Mouse (Mus musculus) heart, adult 11 months (tissue): ENCODE data around the gene Cfap77.

Experiments
- DNase-seq: peaks from one replicate; pipeline ENCODE4 v3.0.0; 2022

The Cfap77 gene

DNA sequence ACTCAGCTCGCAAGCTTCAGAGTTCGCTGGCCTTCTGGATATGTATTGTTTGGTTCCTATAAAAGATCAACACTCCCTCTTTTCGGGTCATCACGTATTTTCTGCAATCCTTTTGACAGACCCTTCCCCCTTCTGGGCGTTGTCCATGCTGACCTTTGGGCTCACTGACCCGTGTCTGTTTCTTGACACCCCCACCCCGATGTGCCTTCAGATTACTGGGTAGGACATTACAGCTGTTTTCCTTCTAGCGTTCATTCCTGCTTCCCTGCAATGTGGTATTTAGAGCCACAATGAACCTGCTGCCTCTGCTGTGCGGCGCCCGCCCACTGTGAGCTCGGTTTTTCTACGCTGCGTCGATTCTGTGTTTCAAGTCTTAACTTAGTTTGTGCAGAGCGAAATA lies 8.7 kb downstream of the Cfap77 start:
- DNase-seq, result no peak

DNA sequence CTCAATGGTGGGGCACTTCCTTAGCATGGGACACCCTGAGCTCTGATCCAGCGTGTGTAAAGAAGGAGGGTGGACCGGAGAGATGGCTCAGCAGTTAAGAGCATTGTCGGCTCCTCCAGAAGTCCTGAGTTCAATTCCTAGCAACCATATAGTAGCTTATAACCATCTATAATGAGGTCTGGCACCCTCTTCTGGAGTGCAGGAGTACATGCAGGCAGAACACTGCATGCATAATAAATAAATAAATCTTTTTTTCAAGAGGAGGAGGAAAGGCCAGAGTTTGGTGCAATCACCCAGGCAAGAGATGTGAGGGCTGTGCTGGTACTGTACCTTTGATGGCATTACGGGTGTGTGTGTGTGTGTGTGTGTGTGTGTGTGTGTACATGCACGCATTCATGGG lies 12.7 kb downstream of the Cfap77 start:
- no peak for DNase-seq

DNA sequence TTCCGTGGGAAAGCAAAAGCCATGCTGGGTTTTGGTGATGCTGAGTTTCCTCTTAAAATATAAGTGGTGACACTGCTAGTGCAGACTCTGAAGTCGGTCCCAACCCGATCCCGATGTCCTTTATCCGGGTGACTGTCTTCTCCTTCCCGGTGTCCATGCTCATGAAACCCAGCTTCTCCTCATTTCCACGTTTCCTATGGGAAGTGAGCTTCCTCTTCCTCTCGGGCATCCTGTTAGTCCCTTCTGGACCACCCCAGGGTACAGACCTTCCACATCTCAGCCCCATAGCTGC lies 13.4 kb downstream of the Cfap77 start:
- DNase-seq, result no peak

DNA sequence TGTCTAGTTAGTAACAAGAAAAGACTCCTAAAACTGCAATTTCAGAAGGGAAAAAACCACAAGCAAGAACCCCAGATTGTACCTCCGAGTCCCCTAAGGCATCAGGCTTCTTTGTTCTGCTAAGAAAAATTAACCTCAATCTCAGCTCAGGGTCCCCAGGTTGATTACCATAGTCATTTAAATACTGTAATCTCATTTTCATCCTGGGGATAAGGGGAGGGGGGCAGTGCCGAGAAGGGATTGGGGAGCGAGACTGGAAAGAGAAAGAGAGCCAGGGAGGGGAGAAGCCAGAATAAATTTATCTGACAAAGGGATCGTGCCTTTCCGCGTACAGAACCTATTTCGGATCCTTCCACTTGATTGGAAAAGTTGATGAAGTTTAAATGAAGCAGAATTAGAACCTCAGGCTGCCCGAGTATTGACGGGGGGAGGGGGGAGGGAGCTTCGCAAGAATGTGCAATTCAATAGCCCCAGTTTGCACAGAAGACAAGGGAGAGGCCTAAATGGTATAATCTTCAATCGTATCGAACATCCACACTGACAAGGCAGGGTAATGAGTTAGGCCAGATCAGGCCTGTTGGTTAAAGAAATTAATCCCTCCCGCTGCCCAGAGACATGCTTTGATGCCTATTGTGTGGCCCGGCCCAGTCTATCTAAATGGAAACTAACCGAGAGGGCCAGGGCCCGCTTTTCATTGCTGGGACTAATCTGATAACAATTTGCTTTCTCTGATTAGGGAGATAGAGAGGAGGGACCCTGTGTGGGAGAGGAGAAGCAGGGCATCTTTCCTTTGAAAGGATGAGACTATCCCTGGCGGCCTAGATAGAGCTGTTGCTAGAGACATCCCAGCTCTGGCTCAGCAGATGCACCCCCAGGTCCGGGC lies 14.0 kb downstream of the Cfap77 start:
- no peak for DNase-seq

DNA sequence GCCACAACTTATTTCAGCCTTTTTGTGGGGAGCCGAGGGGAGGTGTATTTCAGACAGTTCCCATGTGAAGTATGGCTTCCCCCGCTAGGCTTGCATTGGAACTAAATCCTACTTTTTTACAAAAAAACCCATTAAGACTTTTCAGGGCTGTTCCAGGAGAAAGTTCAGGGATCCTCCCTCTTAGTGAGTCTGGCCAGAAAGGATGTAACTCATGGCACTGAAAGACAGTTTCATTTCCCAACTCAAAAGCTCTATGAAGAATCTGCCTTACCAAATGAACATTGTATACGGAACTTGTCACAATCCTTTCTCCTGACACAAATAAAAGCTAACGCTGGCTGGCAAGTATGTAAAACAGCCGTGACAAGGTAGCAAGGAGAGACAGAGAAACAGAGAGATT lies 15.1 kb downstream of the Cfap77 start:
- DNase-seq, result no peak

DNA sequence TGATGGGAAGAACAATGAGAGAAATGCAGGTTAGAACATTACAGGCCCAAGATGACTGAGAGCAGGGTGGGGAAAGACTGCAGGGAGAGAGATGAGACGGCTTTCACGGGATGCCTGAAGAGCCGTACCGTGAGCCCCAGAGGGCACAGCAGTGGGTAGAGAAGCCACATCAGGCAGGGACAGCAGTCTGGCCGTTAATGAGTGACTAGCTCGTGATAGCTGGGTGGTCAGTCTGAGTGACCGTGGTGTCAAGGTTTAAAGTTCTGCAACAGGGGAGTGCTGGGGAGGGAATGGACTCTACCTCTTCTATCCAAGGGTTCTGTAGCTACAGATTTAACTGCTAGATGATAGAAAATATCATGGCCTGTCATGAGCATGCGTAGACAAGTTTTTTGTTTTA lies 19.2 kb downstream of the Cfap77 start:
- DNase-seq, result no peak

DNA sequence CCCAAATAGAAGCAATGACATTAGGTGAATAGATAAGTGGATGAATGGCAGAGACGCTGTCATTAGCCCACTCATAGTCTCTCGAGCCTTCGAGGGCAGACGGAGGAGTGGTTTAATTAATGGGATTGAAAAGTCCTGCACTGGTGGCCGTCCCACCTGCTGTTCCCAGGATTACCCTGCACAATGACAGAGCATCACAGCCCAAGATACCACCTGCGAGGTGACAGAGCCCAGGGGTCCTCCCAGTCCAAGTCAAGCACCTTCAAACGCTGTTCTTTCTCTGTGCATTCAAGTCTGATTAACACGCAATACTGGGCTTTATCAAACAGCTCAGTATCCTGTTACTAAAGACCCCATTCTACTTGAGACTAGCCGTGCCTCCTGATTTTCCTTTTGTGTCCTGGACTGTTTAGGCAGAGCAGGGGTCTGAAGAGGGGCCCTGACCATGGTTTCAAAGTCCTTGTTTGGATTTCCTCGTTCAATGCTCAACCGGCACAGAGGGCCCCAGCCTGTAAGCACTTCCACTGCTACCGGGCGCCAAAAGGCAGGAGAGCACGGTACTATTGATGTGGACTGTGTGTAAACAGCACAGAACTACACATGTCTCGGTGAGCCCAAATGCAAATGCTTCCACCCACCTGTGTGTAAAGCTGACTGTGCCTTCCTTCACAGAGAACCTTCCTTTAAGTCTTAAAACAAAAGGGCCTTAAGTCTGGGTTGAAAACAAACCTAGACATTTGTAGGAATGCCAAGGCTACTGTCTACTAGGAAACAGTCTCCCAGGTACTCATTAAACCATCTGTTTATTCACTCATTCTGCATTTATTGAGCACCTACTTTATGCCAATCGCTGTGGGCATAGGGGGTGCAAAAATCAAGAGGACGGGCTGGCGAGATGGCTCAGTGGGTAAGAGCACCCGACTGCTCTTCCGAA lies 20.1 kb downstream of the Cfap77 start:
- no peak for DNase-seq

DNA sequence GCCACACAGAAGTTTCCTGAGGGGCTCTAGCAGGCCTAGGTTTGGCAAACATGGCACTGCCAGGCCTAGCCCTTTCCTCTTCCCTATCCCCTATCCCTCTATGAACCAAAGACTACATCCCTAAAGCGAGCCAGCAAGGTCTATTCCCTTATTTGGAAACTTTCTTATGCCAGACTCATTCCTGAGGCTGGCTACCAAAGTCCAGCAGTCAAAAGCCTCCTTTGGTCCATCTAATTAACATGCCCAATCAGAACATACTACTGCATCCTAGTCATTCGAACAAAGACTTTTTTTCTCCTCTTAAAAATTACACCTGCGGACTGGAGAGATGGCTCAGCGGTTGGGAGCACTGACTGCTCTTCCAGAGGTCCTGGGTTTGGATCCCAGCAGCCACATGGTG lies 22.9 kb downstream of the Cfap77 start:
- DNase-seq, result no peak

DNA sequence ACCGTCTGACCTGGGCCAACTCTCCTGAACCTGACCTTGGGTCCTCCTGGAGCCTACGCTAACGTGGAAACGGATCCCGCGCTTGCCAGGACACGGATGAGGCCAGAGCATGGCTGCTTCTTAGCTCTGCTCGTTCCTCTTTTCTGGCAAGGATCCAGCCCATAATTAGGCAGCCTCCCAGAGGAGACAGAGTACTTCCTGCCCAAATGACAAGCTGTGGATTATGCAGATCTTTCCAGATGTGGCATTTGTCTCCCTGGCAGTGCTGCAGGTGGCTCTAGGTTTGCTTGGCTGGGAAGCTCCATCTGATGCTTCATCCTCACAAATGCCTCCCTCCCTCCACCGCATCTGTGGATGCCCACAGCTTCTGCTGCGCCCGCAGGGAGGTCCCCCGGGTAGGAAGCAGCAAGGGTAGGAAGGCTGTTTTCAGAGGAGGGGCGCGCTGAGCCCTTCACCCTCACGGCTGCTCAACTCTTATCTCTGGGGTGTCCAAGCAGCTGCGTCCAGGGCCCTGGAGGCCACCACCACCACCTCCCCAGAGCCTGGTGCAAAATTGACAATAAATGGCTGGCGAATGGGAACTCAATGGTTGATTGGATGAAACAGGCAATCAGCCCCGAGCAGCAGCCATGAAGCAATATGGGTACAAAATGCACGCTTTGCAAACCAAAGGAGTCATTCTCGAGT lies 24.7 kb downstream of the Cfap77 start:
- DNase-seq, result peak; percentile 92

DNA sequence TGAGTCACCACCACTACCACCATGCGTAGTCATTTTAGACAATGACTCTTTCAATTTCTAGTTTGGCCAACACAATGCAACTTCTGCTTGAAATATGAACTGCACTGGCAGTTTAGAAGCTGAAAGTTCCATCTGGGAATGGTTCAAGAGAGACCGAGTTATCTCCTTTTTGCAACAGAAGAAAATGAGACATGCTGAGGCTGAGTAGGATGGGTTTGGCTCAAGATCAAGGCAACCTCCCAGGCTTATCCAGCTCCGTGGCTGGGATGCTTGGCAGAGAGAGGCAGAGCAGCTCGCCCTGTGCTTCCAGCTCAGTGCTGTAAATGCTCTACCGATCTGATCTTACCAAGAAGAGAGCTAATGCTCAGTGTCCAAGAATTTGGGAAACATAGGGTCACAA lies 29.6 kb downstream of the Cfap77 start:
- DNase-seq, result no peak

DNA sequence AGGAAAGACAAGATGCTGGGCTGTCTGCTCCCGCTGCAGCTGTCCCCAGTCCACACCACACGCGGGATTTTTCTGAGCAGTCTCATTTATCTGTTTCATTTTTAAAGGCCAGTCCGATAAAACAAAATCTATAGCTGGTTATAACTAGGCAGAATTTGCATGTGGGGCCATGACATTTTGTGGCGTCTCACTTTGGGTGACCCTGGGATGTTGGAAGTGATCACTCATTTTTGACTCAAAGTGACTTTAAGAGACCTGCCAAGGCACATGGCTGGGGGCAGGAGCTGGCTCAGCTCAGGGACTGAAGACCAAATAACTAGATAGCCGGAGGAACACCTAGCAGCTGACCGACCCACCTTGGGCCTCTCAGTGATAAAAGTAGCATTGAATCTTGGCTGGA lies 31.9 kb downstream of the Cfap77 start:
- no peak for DNase-seq

DNA sequence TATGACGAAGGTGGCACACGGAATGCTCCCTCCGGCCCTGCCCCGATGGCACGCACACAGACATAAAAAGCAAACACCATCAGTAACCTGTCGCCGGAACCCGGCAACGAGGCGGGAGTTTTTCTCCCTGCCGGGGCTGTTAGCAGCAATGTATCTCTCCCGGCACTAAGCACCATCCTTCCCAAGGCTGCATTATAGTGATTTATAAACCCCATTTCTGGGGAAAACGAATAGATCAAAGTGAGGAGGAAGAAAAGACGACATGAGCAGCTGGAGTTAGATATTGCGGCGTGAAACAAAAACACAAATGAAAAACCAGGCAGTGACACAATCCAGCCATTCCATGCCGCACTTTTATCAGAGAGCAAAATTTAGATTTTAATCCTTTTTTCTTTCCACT lies 33.8 kb downstream of the Cfap77 start:
- no peak for DNase-seq

DNA sequence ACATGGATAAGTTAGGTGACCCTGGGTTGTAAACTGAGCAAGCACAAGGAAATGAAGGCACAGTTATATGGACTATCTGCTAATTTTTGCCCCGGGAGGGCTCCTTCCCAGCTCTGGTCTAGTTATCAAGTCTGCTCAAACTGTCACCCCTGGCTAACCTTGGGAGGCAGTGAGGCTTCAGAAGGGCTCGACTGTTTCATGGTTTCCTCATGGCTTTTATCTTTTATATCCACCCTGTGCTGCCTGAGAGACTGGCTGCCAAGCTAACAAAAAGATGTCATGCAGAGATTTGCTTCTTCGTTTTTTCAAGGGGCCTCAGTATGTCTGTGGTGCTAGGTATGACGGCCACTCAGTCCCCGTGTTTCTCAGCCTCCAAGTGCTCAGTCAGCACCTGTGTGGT lies 36.2 kb downstream of the Cfap77 start:
- no peak for DNase-seq

DNA sequence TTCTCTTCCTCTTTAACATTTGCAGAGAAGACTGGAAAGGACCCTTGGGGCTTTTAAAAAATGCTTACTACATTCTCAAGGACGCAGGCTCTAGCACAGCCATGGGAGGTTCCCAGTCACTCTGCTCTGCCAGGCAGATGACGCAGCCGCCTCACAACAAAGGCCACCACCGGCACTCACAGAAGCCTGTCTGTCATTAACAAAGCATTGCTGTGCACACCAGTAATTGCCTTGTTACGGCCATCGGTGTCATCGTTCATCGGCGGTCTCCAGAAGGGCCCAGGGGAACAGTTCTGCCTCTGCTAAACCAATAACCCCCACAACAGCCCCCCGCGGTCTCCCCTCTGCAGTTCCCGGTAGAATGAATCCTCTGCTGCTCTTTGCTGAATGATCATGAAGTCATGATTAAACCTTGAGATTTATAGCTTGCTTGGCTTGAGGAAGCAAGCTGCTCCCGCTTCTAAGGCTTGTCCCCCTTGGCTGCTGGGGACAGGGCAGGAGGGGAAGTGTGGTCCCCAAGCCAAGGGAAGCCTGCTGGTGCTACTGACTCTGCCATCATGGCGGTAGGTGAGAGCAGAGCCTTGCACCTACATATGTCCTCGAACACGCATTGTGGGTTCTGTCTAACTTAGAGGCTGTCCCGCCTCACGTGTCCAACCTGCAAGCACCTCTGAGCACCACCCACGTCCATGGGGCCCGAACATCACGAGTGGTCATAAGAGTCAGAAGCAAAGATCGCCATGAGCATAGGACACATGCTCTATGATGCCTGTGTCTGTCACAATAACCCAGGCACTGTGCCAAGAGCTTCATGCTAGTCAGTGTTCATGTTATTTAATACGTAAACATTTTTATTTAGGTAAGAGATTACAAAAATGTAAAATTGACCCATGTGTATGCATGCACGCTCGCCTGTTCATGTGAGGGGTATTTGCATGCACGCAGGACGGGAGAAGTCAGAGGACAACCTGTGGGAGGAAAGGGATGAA lies 38.0 kb downstream of the Cfap77 start:
- DNase-seq, result no peak

DNA sequence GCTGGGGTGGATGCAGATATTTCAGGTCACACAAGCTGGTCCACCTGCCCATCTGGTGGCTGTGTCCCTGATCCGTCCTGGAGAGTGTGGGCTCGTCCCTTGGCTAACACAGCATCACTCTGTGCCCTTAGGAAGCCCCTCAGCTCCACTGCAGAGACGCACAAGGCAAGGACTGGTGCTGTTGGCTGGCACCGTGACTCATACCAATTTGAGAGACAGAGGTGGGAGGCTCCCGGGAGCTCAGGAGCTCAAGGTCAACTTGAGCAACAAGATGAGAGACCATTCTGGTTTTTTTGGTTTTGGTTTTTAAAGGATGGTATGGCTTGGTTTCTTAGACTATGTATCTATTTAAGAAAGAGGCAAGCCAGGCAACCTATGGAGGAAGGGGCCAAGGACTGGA lies 42.3 kb downstream of the Cfap77 start:
- no peak for DNase-seq

DNA sequence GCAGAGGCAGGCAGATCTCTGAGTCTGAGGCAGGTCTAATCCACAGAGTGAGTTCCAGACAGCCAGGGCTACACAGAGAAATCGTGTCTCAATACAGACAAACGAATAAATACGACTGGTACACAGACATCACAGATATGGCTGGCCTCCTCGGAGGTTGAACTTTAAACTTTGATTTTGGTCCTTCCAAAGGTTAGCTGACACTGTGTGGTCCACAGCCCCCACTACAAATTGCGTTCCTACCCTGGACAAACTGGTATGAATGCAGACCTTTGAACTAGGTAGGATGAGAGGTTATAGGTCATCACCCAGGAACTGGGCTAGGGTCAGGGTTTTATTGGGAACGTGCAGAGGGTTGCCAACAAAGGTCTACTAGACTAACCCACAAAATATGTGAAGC lies 47.2 kb downstream of the Cfap77 start:
- no peak for DNase-seq

DNA sequence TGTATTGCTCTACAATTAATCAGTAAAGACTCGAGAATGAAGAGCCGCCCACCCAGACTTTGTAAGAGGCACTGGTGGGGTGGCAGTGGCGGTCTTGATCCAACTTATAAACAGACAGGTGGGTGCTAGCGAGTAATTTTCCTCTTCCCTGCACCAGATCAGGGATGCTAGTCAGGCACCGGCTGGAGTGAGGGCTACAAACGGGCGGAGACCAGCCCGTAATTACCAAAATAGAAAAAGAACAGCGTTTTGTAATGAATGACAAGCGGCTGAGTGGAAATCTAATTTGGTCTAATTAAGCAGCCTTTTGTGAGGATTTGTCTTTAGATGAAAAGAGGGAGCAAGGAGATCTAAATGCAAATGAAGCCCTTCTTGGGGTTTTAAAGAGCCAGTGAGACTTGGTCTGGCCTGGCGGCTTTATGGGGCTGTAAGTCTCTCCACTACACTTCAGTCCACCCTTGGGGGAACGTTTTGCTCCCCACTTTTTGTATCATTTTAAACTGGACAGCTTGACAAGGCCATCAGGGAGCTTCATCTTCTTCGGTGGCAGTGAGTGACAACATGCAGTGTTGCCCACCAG lies 48.3 kb downstream of the Cfap77 start:
- DNase-seq, result no peak

DNA sequence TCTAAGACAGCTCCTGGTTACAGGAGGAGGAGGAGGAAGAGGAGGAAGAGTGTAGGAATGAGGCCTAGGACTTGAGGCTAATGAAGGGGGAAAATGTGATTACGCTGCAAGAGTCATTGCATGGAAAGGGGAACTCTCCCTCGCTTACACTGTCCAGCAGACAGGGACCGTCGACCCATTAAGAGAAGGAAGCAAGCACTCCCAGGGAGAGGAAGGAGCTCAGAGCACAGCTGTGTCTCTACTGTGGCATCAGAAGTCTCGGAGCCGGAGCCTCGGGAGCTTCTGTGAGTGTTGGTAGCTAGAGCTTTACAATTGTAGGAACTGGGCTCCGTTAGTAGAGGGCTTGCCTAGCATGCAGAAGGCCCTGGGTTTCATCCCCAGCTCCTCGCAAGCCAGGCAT lies 50.8 kb downstream of the Cfap77 start:
- peak; percentile 91 for DNase-seq

DNA sequence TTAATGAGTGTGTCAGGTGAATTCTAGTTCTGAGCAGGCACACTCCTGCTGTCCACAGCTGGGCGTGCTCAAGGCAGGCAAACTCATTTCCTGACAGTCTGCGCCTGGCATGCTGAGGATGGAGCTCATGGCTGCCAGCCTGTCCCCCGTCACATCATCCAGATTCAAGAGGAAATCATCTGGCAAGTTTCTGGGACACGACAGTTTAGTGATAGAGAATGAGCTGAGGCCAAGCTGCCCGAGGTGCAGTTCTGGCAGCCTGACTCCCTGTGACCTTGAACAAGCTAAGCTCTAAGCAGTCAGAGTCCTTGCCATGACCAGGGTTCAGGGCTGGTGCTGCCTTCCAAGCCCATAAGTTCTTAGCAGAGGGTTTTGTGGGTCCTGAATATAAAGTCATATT lies 56.6 kb downstream of the Cfap77 start:
- DNase-seq, result peak; percentile 93

DNA sequence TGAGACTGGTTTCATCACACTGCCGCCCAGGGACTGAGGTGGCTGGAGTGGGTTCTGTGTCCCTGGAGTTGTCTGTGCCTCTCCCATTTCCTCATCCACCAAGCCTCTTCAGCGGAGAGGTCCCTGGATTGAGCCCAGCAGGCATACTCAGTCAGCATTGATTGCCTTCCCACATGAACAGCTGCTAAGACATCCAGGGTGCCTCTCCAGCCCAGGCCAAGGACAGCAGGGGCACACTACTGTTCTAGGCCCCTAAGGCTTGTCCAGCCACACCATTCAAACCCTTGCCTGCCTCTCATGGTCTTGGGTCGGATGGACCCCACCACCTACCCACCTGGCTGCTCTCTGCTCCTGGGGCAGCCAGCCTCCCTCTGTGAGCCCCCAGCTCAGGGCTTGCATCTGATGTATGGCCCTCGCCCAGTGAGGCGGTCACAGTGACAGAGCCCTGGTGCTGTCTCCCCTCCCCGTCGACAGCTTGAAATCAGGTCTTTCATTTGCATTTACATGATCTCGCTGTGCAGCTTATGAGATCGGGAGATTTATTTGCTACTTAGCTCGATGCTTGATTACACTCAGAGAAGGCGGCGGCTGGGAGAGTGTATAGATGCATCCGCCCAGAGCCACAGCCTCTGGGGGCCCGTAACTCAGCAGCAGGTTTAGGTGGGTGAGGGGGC lies 57.6 kb downstream of the Cfap77 start:
- no peak for DNase-seq

DNA sequence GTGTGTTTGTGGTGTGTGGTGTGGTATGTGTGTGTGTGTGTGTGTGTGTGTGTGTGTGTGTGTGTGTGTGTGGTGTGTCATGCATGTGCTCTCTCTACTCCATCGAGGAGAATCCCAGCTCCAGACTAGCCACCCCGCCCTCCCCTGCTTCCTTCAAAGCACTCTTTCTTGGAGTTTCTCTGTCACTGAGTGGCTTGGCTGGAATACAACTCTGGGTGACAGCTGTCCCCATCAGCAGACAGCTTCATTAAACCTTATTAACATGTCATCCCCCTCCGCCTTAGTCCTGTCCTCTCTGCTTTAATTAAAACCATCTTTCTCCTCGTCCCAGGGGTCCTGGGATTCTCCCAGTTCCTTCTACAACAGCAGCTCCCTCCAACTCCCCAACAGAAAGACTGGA lies 59.4 kb downstream of the Cfap77 start:
- no peak for DNase-seq
